Mouse (Mus musculus): ENCODE data around the gene Slc39a7. TPM values are rescaled to one million over a fixed set of nuclear protein-coding genes. Genes with fewer than 3 reads are reported as not detected.

Gene Slc39a7
- polyA plus RNA-seq, 1 experiment, result 207 TPM

DNA sequence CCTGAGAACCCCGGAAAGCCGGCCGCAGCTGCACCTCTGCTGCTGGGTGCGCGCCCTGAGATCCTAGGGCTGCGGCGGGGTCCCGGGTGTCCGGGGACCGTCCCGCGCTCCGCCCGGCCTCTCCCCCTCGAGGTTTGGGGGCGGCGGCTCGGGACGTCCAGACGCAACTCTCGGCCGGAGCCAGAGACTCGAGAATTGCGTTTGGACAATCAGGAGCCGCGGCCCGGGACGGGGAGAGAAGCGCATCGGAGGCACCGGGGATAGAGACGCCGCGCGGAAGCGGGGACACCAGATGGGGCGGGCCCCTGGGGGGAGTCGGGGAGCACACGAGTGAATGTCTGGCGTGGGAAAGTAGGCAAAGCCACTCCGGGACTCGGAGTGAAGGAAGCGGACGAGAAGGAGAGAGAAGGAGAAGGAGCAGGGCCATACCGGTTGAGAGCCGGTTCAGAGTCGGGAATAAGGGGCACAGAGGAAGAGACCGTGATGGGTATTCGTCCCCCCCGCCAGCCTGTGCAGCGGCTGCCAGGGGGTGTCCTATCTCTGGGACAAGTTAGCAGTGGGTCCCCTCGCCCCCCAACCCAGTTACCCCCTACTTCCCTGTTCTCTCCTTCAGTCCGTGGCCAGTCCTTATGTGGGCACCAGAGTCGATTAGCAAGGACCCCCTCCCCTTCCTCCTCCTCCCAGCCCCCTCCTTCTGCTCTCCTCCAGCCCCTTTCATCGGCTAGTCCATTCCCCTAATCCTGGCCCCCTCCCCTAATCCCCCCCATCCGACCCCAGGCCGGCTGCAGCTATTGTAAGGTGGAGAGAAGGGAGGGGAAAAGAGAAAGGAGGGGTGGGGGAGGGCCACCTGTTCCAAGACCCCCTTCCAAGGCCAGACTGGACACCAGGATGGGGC lies 6.4 kb downstream of the Slc39a7 start:
- TF ChIP-seq POLR2AphosphoS2 (IDR thresholded peaks at IDR 0.05; ENCODE audit: insufficient read length, low read depth) (peak; percentile 74), E2F4 (IDR thresholded peaks at IDR 0.05; ENCODE audit: insufficient read depth) (no peak)
- H3K79me2 ChIP-seq (ENCODE audit: control insufficient read depth, insufficient read depth), result peaks cover 11% of the 10 kb centered on the region
- peaks cover 12% of the 10 kb centered on the region for H3K36me3 ChIP-seq (ENCODE audit: control insufficient read depth, insufficient read depth)
- H3K4me3 ChIP-seq, result peak overlapping the region; percentile 51
- no peaks in the 10 kb centered on the region for H3K27me3 ChIP-seq (ENCODE audit: control insufficient read depth, insufficient read depth, insufficient read length)
- peak overlapping the region; percentile 95 for H3ac ChIP-seq (ENCODE audit: control insufficient read depth, insufficient read length)
- peak overlapping the region; percentile 86 for H3K4me2 ChIP-seq (ENCODE audit: low read depth)

DNA sequence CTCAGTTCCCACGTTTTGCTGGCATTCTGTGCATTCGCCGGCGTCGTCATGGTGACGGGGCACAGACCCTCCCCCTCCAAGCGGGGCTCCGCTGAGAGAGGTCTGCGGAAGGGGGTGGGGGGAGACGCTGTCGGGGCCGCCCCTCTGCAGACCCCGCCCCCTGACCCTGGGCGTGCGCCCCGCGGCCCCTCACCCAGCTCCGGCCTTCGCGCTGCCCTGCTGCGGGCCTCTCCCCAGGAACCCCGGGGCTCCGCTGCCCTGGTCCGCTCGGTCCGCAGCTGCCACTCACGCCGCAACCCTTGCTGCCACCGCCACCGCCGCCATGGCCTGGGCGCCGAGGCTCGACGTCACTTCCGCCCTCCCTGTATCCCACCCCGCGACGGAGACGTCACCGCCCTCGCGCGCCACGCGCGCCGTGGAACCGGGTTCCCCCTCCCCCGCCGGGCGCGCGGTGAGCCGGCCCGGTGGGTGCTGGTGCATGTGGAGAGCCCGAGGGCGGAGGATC lies 7.1 kb downstream of the Slc39a7 start, which contains the start of gene Ring1:
Gene Ring1 (minus strand): TSS at position 364 of the 505 bp plus-strand sequence.
- H3K27me3 ChIP-seq (ENCODE audit: control insufficient read depth, insufficient read depth, insufficient read length), result no peaks in the 10 kb centered on the region
- peak within 1 kb of the TSS; percentile 95 for H3ac ChIP-seq (ENCODE audit: control insufficient read depth, insufficient read length)
- H3K4me2 ChIP-seq (ENCODE audit: low read depth), result peak within 1 kb of the TSS; percentile 86
- peaks cover 12% of the 10 kb centered on the region for H3K36me3 ChIP-seq (ENCODE audit: control insufficient read depth, insufficient read depth)
- TF ChIP-seq MAX (IDR thresholded peaks at IDR 0.05; ENCODE audit: low read depth), result no peak
- peak; percentile 98 for TF ChIP-seq POLR2AphosphoS2 (IDR thresholded peaks at IDR 0.05; ENCODE audit: insufficient read length, low read depth)
- peak; percentile 32 for TF ChIP-seq E2F4 (IDR thresholded peaks at IDR 0.05; ENCODE audit: insufficient read depth)
- no peak for TF ChIP-seq REST (IDR thresholded peaks at IDR 0.05; ENCODE audit: insufficient read depth, insufficient read length)
- no peak for TF ChIP-seq USF1 (IDR thresholded peaks at IDR 0.05; ENCODE audit: low read depth)
- TF ChIP-seq MYOG (IDR thresholded peaks at IDR 0.05; ENCODE audit: control insufficient read depth in 1 of 3, insufficient read depth in 1 of 3, insufficient read length in 2 of 3, low read depth in 2 of 3), result peak in 1 of 3 experiments; percentile 36
- TF ChIP-seq POLR2A (IDR thresholded peaks at IDR 0.05; ENCODE audit: insufficient read length, low read depth), result peak; percentile 97
- peak in 2 of 3 experiments; percentile 3 to 17 for TF ChIP-seq MYOD1 (IDR thresholded peaks at IDR 0.05; ENCODE audit: control insufficient read depth in 1 of 3, insufficient read length in 2 of 3, low read depth in 2 of 3)
- peak; percentile 45 for TF ChIP-seq SRF (IDR thresholded peaks at IDR 0.05; ENCODE audit: control insufficient read depth, insufficient read length, low read depth)
- peak within 1 kb of the TSS; percentile 51 for H3K4me3 ChIP-seq
- H3K79me2 ChIP-seq (ENCODE audit: control insufficient read depth, insufficient read depth), result peaks cover 4% of the 10 kb centered on the region

DNA sequence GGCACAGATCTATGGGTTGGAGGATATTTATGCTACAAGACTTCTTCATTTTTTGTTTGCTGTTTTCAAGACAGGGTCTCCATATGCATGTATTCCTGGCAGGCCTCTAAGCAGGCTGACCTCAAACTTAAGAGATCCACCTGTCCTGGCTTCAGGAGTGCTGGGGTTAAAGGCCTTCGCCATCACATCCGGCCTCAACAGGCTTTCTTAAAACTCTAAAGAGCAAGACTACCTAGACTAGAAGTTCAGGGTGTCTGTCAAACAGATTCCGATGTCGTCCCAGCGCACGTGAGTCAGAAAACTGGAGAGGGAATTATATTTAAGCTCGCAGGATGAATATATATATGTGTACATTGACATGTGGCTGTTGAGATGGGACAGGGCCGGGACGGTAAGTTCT lies 7.8 kb downstream of the Slc39a7 start:
- TF ChIP-seq CEBPB (IDR thresholded peaks at IDR 0.05; ENCODE audit: insufficient read depth, poor library complexity, severe bottlenecking), result no peak
- no peak for TF ChIP-seq TCF3 (IDR thresholded peaks at IDR 0.05; ENCODE audit: insufficient read length, low read depth)
- TF ChIP-seq MYOD1 (IDR thresholded peaks at IDR 0.05; ENCODE audit: control insufficient read depth in 1 of 3, insufficient read length in 2 of 3, low read depth in 2 of 3), result no peak
- no peak for TF ChIP-seq REST (IDR thresholded peaks at IDR 0.05; ENCODE audit: insufficient read depth, insufficient read length)
- TF ChIP-seq POLR2AphosphoS2 (IDR thresholded peaks at IDR 0.05; ENCODE audit: insufficient read length, low read depth), result no peak
- no peak for TF ChIP-seq MYOG (IDR thresholded peaks at IDR 0.05; ENCODE audit: control insufficient read depth in 1 of 3, insufficient read depth in 1 of 3, insufficient read length in 2 of 3, low read depth in 2 of 3)
- TF ChIP-seq E2F4 (IDR thresholded peaks at IDR 0.05; ENCODE audit: insufficient read depth), result no peak
- no peak for TF ChIP-seq SRF (IDR thresholded peaks at IDR 0.05; ENCODE audit: control insufficient read depth, insufficient read length, low read depth)
- no peak for TF ChIP-seq USF1 (IDR thresholded peaks at IDR 0.05; ENCODE audit: low read depth)
- TF ChIP-seq TCF12 (IDR thresholded peaks at IDR 0.05; ENCODE audit: insufficient read depth, poor library complexity, severe bottlenecking), result no peak
- TF ChIP-seq POLR2A (IDR thresholded peaks at IDR 0.05; ENCODE audit: insufficient read length, low read depth), result no peak
- no peak for TF ChIP-seq MAX (IDR thresholded peaks at IDR 0.05; ENCODE audit: low read depth)
- Histone ChIP-seq H3K36me3 (ENCODE audit: control insufficient read depth, insufficient read depth) (peaks cover 6% of the 10 kb centered on the region), H3K4me3 (peak overlapping the region; percentile 51), H3K79me2 (ENCODE audit: control insufficient read depth, insufficient read depth) (no peaks in the 10 kb centered on the region), H3ac (ENCODE audit: control insufficient read depth, insufficient read length) (peak overlapping the region; percentile 95), H3K4me2 (ENCODE audit: low read depth) (peak overlapping the region; percentile 86), H3K27me3 (ENCODE audit: control insufficient read depth, insufficient read depth, insufficient read length) (no peaks in the 10 kb centered on the region)

DNA sequence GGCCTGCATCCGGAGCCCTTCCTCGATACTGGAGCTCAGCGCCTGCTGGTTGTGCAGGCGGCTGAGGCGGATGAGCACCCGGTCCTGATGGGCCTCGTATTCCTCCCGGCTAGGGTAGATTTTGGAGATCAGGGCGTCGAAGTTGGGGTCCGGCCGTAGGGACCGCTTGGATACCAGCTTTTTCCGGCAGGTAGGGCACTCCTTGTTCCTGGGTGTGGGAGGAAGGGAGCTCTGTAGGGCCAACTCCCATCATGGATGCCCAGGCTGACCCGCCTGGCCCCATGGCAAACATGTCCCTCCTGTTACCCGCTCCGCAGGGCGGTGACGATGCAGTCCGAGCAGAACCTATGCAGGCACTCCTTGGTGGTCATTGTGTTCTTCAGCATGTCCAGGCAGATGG lies 8.5 kb downstream of the Slc39a7 start:
- H3K36me3 ChIP-seq (ENCODE audit: control insufficient read depth, insufficient read depth), result no peaks in the 10 kb centered on the region
- H3K4me2 ChIP-seq (ENCODE audit: low read depth), result no peak overlapping the region
- H3ac ChIP-seq (ENCODE audit: control insufficient read depth, insufficient read length), result no peak overlapping the region
- H3K79me2 ChIP-seq (ENCODE audit: control insufficient read depth, insufficient read depth), result no peaks in the 10 kb centered on the region
- H3K27me3 ChIP-seq (ENCODE audit: control insufficient read depth, insufficient read depth, insufficient read length), result no peaks in the 10 kb centered on the region
- H3K4me3 ChIP-seq, result no peak overlapping the region
- TF ChIP-seq REST (IDR thresholded peaks at IDR 0.05; ENCODE audit: insufficient read depth, insufficient read length) (no peak), MYOG (IDR thresholded peaks at IDR 0.05; ENCODE audit: control insufficient read depth in 1 of 3, insufficient read depth in 1 of 3, insufficient read length in 2 of 3, low read depth in 2 of 3) (no peak), SRF (IDR thresholded peaks at IDR 0.05; ENCODE audit: control insufficient read depth, insufficient read length, low read depth) (no peak), TCF12 (IDR thresholded peaks at IDR 0.05; ENCODE audit: insufficient read depth, poor library complexity, severe bottlenecking) (no peak), POLR2A (IDR thresholded peaks at IDR 0.05; ENCODE audit: insufficient read length, low read depth) (no peak), MAX (IDR thresholded peaks at IDR 0.05; ENCODE audit: low read depth) (no peak), USF1 (IDR thresholded peaks at IDR 0.05; ENCODE audit: low read depth) (no peak), TCF3 (IDR thresholded peaks at IDR 0.05; ENCODE audit: insufficient read length, low read depth) (no peak), CEBPB (IDR thresholded peaks at IDR 0.05; ENCODE audit: insufficient read depth, poor library complexity, severe bottlenecking) (no peak), E2F4 (IDR thresholded peaks at IDR 0.05; ENCODE audit: insufficient read depth) (no peak), POLR2AphosphoS2 (IDR thresholded peaks at IDR 0.05; ENCODE audit: insufficient read length, low read depth) (no peak), MYOD1 (IDR thresholded peaks at IDR 0.05; ENCODE audit: control insufficient read depth in 1 of 3, insufficient read length in 2 of 3, low read depth in 2 of 3) (no peak)
